Mouse (Mus musculus): ENCODE measurements around the gene Unc13c. TPM values are rescaled to one million over a fixed set of nuclear protein-coding genes. Genes with fewer than 3 reads are reported as not detected.

Unc13c gene
- total RNA-seq, 2 experiments from 2014 or later = 0.13 to 0.16 TPM

DNA sequence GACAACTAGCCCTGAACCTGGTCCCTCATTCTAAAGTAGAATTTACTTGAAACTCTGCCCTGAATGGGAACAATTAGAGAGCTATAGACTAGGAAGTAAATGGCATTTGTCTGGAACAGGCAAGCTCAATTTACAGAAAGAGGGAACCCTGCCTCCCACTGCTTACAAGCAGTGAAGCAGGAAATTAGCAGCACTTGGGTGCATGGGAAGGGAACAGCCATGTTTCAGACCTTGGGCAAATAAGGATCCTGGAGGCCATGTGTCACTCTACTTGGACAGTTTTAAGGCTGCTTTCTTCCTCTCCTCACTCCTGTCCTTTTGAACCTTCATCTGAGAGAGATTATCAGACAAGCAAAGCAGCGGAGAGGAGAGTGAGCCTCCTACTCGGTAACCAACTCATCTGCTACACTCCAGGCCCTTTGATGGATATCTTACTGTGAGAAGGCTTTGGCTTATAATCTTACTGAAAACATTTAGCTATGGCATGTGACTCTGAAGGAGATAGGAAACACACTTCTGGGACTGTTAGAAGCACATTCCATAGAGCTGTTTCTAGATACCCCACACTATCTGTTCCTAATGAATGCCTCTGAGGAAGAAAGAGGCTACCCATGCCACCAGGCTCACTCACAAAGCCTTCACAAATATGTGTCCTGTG, 101.2 kb downstream of the Unc13c start:
- DNase-seq = no peak

DNA sequence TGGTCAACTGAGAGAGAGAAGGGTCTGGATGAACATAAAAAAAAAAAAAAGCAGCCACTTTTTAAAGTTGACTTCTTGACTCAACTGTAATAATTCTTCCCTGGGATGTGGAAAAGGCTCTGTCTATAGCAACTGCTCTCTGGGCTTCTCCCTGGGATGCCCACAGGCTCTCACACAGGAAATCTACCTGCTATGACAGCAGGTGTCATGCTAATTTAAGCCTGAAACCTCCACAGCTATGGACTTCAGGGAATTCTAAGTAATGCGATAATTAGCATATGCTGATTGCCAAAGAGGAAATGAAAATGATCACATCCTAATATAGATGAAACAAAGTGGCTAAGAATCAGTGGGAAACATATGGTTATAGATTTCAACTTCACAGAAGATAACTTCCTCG, 102.1 kb downstream of the Unc13c start:
- no peak for DNase-seq

DNA sequence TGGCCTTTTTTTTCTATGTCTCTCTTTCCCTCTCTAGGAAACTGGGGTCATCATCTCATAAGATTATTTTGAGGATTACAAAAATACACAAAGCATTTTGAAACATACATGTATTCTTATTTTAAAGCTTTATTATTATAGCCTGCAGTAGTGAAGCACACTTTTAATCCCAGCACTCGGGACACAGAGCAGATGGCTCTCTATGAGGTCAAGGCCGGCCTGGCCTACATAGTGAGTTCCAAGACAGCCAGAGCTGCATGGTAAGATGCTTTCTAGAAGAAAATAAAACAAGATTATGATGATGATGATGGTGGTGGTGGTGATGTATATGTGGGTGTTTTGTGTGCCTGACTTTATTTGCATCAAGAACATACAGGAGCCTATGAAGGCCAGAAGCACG, 109.3 kb downstream of the Unc13c start:
- no peak for DNase-seq

DNA sequence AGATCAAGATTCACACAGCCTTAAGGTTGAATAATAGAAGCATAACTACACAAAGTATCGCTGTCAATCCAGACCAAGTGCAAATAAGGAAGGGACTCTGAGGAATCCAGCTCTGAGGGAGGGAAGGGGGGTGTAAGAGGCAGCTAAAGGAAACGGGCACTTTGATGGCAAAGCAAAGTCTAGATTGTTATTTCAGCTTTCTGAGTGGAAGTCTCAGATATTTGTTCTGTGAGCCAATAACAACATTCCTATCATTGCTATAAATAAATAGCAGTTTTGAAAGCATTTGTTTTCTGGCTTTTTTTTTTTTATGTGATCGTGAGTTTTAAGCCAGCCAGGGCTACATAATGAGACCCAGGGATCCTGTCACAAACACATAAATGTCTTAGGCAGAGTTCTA, 114.5 kb downstream of the Unc13c start:
- no peak for DNase-seq

DNA sequence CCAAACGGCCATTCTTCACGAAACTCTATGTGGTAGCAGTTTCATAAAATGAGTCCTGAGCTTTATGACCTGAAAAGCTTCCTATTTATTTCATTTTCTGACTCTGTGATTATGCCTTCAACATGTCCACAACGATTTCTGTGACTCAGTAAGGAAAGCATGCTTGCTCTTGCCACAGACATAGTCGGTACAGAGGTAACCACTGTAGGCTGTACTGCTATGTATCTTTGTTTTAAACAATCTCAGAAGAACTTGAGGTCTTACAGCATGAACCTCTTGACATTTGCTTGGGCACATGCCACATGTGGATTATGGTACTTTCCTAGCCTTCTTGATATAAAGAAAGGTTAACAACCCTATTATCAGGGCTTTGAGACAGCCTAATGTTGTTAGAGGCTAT, 162.1 kb downstream of the Unc13c start:
- DNase-seq = no peak

DNA sequence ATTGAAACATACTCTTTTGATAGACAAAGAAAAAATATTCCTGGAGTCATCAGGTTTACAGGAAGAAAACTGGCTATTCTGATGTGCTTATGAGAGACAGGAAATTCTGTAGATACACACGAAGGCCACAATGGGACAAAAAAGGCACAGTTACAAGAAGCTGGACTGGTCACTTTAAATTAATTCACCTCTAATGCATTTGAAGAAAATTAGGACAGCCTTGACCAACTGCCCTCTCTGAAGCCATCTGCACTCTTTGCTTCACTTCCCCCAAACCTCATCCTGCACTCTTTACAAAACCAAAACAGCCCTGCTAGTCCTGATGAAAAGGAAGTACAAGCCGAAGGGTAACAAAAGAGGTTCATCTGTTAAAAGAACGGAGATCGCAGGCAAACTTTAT, 194.2 kb downstream of the Unc13c start:
- DNase-seq = no peak

DNA sequence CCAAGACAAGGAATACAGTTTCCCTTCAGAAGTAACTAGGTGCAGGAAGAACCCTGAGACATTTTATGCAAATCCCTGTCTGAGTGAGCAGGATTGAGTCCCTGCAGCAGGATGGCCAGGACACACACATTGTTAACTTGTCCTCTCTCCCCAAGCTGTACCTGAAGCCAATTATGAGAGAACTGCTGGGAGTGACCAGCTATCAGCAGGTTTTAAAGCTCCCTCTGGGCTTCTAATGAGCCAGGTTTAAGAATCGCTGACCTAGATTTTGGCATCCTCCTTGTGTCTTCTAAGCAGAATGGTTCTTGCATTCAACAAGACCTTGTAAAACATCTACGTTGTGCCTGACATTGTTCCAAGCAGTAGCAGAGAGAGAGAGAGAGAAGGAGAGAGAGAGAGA, 213.6 kb downstream of the Unc13c start:
- DNase-seq = no peak

DNA sequence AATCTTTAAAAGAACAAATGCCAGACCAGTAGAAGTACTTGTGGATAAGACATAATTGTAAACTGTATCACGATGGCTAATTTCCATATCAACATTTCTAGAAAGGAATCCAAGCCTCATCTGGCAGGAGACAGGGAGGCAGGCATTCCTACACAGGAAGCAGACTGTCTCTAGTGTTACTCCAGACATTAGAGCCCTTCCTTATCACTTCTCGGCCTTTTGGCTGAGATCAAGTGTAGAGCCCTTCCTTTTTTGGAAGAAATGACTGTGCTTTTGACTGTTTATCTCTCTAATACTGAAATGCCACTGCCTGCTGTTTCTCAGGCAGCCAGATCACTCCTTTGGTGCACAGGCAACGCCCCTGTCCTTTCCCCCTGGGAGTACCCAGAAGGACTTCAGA, 215.3 kb downstream of the Unc13c start:
- no peak for DNase-seq

DNA sequence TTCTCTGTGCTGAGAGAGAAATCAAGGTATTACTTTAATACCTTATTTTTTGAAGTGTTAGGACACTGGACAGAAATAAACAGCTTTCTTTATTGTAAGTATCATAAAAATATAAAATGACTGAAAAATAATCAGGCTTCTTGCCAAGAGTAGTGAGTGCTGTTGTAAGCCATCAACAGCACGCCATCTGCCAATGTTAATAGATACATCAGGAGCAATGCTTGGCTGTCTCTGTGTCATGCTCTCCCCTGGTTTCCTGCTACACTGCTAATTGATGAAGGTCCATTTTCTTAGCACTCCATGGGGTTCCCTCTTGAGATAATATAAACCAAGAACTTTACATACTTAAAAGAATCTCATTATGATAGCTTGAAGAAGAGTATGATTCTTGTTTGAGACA, 217.4 kb downstream of the Unc13c start:
- DNase-seq = no peak

DNA sequence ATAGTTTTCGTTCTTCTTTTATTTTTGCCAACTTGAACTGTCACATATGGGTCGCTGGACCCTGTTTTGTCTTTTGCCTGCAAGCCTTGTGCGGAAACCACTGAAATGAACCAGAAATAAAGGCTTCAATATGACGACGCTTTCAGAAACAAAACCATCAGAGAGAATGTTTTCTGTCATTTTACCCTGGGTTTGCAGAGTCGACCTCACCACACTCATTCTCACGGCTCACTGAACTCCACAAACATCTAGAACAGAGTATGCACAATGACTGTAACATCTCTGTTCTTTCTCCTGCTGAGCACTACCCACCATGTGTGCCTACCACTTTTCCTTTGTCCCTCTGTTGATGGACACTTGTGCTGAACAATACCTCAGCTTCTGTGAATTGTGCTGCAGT, 234.3 kb downstream of the Unc13c start:
- DNase-seq = no peak

DNA sequence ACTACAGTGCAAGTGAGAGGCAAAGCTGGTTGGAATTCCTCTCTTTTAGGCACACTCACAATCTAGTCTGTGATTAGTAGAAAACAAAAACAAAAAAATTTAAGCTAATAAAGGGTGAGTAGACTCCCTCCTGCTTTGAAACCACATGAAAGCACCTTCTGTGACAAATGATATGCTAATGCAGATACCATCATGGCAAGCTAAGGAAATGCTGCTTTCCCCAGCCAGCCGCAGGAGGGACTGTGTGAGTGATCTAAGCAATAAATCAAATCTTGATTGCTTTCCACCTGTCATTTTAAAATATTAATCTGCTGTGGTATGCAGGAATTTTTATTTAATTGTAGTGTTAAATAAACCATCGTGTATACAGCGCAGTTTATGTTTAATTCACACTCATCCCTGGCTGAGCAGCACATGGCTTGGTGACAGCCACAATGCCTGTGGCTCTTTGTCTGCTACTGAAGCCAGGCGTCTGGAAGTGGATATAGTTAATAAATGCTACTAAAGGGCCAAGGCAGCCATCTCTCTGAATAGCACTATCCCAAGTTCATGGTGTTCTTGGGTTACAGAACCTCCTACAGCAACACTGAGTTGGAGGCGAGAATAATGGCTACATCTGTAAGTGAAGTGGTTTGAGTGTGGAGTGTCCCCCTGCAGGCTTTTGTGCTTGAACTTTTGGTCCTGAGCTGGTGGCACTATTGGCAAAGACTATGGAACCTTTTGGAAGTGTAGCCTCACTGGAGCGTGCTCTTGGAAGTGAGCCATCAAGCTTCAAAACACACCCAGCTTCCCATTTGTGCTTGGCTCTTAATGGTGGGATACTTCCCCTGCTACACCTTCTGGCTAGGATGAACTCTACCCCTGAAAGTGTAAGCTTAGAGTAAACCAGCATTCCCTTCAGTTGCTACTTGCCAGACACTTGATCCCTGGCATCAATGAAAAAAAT, 242.8 kb downstream of the Unc13c start:
- no peak for DNase-seq

DNA sequence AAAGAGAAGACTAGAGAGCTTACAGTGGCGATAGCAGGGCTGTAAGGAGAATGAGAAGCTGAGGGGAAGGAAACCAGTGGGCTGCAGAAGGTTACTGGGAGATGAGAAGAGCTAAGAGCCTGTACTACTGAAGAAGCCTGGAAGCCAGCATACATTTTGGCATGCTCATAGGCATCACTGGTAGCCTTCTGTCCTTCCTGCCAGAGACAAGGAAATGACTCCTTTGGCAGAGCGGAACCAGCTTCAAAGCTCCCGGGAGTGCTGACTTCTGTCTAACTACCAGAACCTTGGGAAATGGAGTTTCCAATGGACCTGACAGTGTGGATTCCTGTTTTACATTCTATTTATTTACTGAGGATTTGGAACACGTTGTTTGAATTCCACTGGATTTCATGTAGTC, 244.0 kb downstream of the Unc13c start:
- DNase-seq = no peak

DNA sequence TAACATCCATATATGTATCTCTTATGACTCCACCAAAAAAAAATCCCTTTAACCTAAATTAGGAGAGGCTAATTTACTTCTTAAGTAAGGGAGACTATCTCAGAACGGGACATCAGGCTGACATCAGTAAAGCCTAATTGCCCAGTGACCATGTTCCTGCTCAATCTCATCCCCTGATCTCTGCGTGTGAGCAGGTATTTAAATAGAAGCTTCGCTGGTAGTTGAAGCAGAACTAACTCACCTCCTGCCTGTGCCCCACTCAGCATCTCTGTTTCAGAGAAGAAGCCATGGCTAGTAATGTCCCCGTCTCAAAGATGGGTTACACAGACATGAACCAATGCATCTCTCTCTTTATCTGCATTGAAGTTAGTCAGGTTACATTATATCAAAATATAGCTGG, 255.3 kb downstream of the Unc13c start:
- DNase-seq = no peak

DNA sequence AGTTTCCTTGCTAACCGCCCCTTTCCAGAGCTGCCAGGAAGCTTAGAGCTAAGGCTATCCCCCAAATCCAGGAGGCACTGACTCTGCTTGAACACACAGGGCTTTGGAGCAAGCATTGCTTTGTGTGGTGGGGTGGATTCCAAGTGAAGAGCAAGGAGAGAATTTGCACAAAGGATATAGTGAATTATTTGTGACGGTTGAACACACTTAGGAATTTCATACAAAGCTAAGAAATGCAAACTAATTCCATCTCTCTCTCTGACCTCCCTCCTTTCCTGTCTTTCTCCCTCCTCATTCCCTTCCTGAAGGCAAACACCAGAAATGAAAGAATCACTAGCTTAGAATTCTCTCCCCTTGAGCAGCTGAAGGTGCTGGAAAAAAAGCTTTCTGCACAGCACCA, 271.7 kb downstream of the Unc13c start:
- DNase-seq = no peak

DNA sequence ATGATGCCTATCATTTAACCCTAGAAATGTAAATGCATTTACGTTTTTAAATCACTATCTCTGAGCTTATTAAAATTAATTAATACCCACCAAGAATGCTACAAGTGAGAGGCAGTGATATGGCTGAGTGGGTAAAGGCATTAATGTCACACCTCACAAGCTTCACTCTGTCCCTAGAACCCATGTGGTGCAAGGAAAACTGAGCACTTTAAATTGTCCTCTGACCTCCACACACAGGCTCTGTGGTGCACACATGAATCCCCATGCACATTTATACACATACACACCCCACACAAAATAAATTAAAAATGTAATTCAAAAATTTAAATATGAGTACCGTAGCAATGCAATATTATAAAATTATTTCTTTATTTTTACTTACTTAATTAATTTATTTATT, 287.2 kb downstream of the Unc13c start:
- no peak for DNase-seq

DNA sequence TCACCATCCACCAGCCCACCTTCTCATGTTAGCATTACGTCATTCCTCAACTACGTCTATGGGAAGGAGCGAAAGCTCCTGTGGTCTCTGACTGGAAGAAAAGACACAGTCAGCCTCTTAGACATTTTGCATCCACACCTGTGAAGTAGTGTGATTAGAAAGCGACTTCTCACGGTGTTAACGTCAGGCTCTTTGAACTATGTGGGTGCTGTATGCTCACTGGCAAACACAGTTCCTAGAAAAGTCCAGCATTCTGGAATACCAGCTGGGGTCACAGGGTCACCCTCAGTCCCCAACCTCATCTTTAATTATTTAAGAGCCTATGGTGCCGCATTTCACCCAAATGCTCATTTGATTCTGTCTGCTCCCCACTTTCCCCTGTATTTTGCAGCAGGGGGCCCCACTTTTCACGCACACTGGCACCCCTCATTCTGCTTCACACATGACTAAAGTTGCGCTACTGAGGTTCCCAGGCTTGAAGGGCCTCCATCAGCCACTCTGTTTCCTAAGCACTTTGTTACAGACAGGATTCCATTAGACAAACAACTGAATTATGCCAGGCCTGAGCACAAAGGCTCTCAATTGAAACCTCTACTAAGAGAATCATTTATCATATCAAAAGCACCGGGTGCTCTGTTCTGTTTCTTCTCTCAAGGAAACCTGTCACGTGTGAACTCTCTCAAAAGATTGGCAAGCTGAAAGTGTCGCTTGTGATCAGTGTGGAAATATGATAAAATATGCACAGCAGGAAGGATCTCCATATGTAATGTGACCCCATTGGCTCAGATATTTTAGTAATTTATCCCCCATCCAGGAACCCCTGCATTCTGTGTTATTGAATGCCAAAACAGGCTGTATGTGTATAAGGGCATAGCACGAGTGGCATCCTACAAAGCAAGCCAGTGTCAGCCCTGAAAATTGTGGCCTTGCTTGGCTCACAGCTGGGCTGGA, 287.9 kb downstream of the Unc13c start:
- DNase-seq = no peak

DNA sequence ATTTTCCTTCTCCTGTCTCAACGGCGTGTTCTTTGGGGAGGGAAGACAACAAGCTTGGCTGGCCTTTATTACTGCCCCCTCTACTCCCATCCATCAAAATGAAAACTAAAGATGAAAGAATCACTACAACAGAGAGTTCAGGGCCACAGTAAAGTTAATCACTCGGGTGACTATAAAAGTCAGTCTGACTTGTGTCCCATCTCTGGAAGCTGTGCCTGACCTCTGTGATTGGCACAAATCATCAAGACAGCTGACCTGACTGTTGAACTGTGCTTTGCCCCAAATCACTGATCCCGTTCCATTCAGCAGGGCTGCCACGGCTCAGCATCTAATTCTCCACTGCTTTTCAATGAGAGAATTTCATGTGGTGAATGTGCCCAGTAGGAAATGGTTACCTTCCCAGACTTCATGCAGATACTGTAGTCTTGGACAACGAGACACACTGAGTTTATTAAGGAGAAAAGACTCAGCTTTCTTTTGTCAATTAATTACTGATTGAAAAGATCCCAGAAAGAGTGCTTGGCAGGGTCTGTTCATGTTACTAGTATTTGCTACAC, 297.0 kb downstream of the Unc13c start:
- DNase-seq = no peak

DNA sequence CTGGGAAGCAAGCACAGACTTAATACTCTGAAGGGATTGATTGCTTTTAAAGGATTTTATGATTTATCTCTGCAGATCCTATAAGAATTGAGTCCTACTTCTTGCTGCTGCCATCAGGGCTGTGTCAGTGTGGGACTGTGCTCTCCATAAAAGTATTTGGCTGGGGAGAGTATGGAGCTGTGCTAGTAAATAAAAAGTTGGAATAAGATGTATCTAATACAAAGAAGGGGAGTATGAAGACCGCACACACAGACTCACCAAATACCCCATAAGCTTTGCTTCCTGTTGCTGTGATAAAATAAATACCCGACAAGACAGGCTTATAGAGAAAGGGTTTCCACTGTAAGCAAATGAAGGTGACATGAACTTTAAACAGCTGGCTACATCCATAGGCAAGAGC, 298.7 kb downstream of the Unc13c start:
- DNase-seq = no peak

DNA sequence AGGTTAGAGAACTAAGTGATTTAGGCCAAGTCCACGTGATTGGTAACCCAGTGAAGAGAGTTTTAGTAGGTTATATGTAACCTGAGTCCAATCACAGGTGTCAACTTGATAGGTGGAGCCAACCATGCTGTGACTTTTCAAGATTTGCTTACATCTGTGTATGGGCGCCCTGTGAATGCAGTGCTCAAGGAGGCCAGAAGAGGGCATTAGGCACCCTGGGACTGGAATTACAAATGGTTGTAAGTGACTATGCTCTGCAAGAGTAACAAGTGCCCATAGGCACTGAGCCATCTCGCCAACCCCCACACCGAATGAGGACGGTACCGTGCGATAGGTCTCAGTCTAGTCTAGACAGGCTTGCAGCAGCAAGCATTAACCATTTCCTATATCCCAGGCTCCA, 305.9 kb downstream of the Unc13c start:
- DNase-seq = no peak

DNA sequence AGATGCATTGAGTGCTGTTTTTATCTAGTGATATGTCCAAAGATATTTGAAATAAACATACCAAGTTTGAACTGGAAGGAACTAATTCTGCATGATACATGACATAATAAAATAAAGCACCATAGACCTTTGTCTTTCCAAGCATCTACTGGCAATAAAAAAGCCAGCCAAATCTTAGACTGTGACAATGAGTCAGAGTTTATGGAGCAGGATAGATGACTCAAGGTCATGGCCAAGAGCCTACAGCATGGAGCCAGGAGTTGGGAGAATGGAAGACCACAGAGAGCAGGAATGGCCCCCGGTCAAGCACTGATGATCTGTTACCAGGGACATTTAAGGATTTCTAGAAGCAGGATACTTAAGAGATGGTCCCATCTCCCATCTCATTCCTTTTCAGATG, 319.7 kb downstream of the Unc13c start:
- no peak for DNase-seq

DNA sequence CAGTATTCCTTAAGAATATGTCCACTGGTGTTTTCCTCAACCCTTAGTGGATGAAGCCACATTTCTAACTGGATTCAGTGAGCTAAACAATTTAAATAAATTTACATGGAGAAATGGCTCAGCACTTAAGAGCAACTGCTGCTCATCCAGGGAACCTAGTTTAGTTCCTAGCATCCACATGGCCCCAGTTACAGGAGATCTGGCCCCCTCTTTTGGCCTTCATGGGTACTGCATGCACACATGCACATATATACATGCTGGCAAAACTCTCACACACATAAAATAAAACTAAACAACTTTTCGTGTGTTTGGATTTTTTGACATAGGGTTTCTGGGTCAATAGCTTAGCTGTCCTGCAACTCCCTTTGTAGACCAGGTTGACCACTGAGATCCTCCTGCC, 330.6 kb downstream of the Unc13c start:
- DNase-seq = no peak

DNA sequence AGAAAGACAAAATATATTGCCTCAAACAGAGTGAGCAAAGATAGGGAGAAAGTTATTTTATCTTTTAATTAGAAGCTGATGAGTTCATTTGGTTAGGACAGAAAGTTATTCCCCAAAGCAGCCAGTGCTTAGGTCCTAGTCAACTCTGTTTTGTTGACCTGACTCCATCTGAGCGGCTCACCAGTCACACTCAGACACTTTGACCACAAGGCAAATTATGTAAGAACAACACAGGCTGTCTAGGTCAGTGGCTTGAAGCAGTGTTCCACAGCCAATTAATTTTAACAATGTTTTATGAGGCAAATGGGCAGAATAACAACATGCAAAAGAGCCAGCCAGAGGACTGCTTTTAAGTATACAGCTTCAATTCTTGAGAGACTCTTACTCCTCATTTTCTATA, 343.6 kb downstream of the Unc13c start:
- DNase-seq = no peak
